Mouse (Mus musculus): ENCODE results near the gene Rnf13. TPM values are rescaled to one million over a fixed set of nuclear protein-coding genes. Genes with fewer than 3 reads are reported as not detected.

Gene Rnf13
- total and polyA plus RNA-seq, 3 experiments, result 18.8 to 26.1 TPM; not detected in 1

GRCm38 (mm10) chr3:57696249-57696648, 39.6 kb upstream of the Rnf13 start:
- H3K4me1 ChIP-seq (ENCODE audit: control insufficient read depth in 1 of 2, insufficient read depth in 2 of 2, low read length in 2 of 2), result peaks cover 0 to 4% of the 10 kb centered on the region in 2 experiments; a peak in 1 of 4 replicates
- peak; percentile 26 for DNase-seq (ENCODE audit: low read depth, low spot score)
- TF ChIP-seq JUND (IDR thresholded peaks at IDR 0.05; ENCODE audit: low read depth, low read length), result no peak
- no peak for TF ChIP-seq SIN3A (IDR thresholded peaks at IDR 0.05; ENCODE audit: low read length)
- no peak for TF ChIP-seq MYC (IDR thresholded peaks at IDR 0.05; ENCODE audit: low read depth, low read length)
- TF ChIP-seq RCOR1 (IDR thresholded peaks at IDR 0.05; ENCODE audit: low read depth, low read length), result no peak
- TF ChIP-seq ZC3H11A (IDR thresholded peaks at IDR 0.05; ENCODE audit: low read depth, low read length), result no peak
- TF ChIP-seq ZKSCAN1 (IDR thresholded peaks at IDR 0.05; ENCODE audit: low read depth, low read length), result no peak
- H3K4me3 ChIP-seq (ENCODE audit: control insufficient read depth in 1 of 2, insufficient read depth in 1 of 2, low read depth in 2 of 2, low read length in 2 of 2), result no peak overlapping the region
- no peaks in the 10 kb centered on the region for H3K9me3 ChIP-seq (replicated peaks; ENCODE audit: insufficient read depth, low read length)
- H3K27ac ChIP-seq (ENCODE audit: control insufficient read depth, low read depth, low read length), result no peak overlapping the region
- H3K79me2 ChIP-seq (ENCODE audit: control insufficient read depth, insufficient read depth, low read length, poor library complexity), result no peaks in the 10 kb centered on the region
- H3K27me3 ChIP-seq (ENCODE audit: control insufficient read depth in 1 of 2, insufficient read depth in 2 of 2, low read length in 2 of 2), result no peaks in the 10 kb centered on the region
- no peak overlapping the region for H3K9ac ChIP-seq (ENCODE audit: control insufficient read depth, low read depth, low read length, poor library complexity, severe bottlenecking)
- H3K36me3 ChIP-seq (ENCODE audit: control insufficient read depth in 1 of 2, insufficient read depth in 2 of 2, low read length in 2 of 2), result no peaks in the 10 kb centered on the region; a peak in 1 of 4 replicates

GRCm38 (mm10) chr3:57696779-57697178, 39.1 kb upstream of the Rnf13 start:
- Histone ChIP-seq H3K27ac (ENCODE audit: control insufficient read depth, low read depth, low read length) (no peak overlapping the region), H3K4me3 (ENCODE audit: control insufficient read depth in 1 of 2, insufficient read depth in 1 of 2, low read depth in 2 of 2, low read length in 2 of 2) (no peak overlapping the region), H3K9me3 (replicated peaks; ENCODE audit: insufficient read depth, low read length) (no peaks in the 10 kb centered on the region), H3K4me1 (ENCODE audit: control insufficient read depth in 1 of 2, insufficient read depth in 2 of 2, low read length in 2 of 2) (peaks cover 0 to 4% of the 10 kb centered on the region in 2 experiments; a peak in 1 of 4 replicates), H3K79me2 (ENCODE audit: control insufficient read depth, insufficient read depth, low read length, poor library complexity) (no peaks in the 10 kb centered on the region), H3K36me3 (ENCODE audit: control insufficient read depth in 1 of 2, insufficient read depth in 2 of 2, low read length in 2 of 2) (no peaks in the 10 kb centered on the region; a peak in 1 of 4 replicates), H3K27me3 (ENCODE audit: control insufficient read depth in 1 of 2, insufficient read depth in 2 of 2, low read length in 2 of 2) (no peaks in the 10 kb centered on the region), H3K9ac (ENCODE audit: control insufficient read depth, low read depth, low read length, poor library complexity, severe bottlenecking) (no peak overlapping the region)
- TF ChIP-seq ZNF384 (IDR thresholded peaks at IDR 0.05; ENCODE audit: low read depth, low read length), result no peak
- peak; percentile 9 for DNase-seq (ENCODE audit: low read depth, low spot score)

- H3K36me3 ChIP-seq (ENCODE audit: control insufficient read depth in 1 of 2, insufficient read depth in 2 of 2, low read length in 2 of 2), result no peaks in the 10 kb centered on the region
- H3K4me1 ChIP-seq (ENCODE audit: control insufficient read depth in 1 of 2, insufficient read depth in 2 of 2, low read length in 2 of 2), result no peaks in the 10 kb centered on the region
- H3K79me2 ChIP-seq (ENCODE audit: control insufficient read depth, insufficient read depth, low read length, poor library complexity), result no peaks in the 10 kb centered on the region
- TF ChIP-seq ZMIZ1 (IDR thresholded peaks at IDR 0.05; ENCODE audit: low read depth, low read length), result no peak
- no peak for TF ChIP-seq TAL1 (IDR thresholded peaks at IDR 0.05; ENCODE audit: low read length)
- no peak for TF ChIP-seq EP300 (IDR thresholded peaks at IDR 0.05; ENCODE audit: low read depth in 1 of 2, low read length in 2 of 2)
- H3K27me3 ChIP-seq (ENCODE audit: control insufficient read depth in 1 of 2, insufficient read depth in 2 of 2, low read length in 2 of 2), result peaks cover 0 to 3% of the 10 kb centered on the region in 2 experiments; a peak in 2 of 4 replicates
- no peak overlapping the region for H3K4me3 ChIP-seq (ENCODE audit: control insufficient read depth in 1 of 2, insufficient read depth in 1 of 2, low read depth in 2 of 2, low read length in 2 of 2)
- no peak for DNase-seq (ENCODE audit: low read depth, low spot score)
- no peak overlapping the region for H3K27ac ChIP-seq (ENCODE audit: control insufficient read depth, low read depth, low read length)
- no peaks in the 10 kb centered on the region for H3K9me3 ChIP-seq (replicated peaks; ENCODE audit: insufficient read depth, low read length)
- H3K9ac ChIP-seq (ENCODE audit: control insufficient read depth, low read depth, low read length, poor library complexity, severe bottlenecking), result no peak overlapping the region
These were observed 21.7 kb upstream of the Rnf13 start for GRCm38 (mm10) chr3:57714151-57714550.

All from MEL (cell line).